Mouse (Mus musculus): ENCODE results near the gene Rpl9-ps6.

DNA sequence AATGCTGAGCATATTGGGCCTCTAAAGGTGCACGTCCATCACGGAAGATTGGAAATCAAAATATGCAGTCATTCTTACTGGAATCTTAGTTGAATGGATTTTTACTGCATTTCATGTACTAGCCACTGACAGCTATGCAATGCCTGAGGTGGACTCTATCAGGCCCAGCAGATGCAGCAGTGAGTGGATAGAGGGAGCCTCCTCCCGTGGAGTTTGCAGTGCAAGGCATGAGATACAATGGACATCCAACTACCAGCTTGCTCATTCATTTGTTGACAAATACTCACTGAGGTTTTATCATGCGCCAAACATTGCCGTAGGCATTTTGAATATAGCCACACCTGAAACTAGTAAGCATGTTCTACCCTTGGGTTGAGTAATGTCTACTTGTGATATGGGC lies 947 bp upstream of the Rpl9-ps6 start:
- TF ChIP-seq CTCF (IDR thresholded peaks at IDR 0.05; ENCODE audit: insufficient read depth, low read depth, low read length) (no peak), POLR2A (IDR thresholded peaks at IDR 0.05; ENCODE audit: insufficient read depth, low read depth, low read length) (no peak)

Data from olfactory bulb, adult 2 months (tissue).